Mouse (Mus musculus) heart, adult 8-10 months (tissue): Measurements from ENCODE around the gene Uck2. TPM values are rescaled to one million over a fixed set of nuclear protein-coding genes. Genes with fewer than 3 reads are reported as not detected.
A peak's percentile ranks its signal among the peaks of the same experiment; 100 is the strongest.

Source experiments
- DNase-seq: peaks from one replicate; pipeline ENCODE4 v3.0.0; 2022; ENCODE audit warnings: low spot score
- microRNA-seq: library from miRNA; unstranded; fragments of <30 nt; microRNA quantifications from one replicate; pipeline ENCODE4 v1.2.0, GENCODE M21; 2022
- total RNA-seq, 4 experiments: library from RNA; stranded (reverse); gene quantifications; 2 replicates each; pipeline ENCODE4 v1.2.4; 2022

The Uck2 gene
- total RNA-seq, 4 experiments from 2014 or later, result 38.7 to 50.3 (median 43.4) TPM

GRCm38 (mm10) chr1:167212710-167213109 lies 72.4 kb downstream of the Uck2 start:
- no peak for DNase-seq

GRCm38 (mm10) chr1:167211979-167212614 lies 73.0 kb downstream of the Uck2 start:
- DNase-seq, result peak; percentile 60

- no peak for DNase-seq
Observed at GRCm38 (mm10) chr1:167208816-167209215, 76.3 kb downstream of the Uck2 start.

- DNase-seq, result no peak
Observed at GRCm38 (mm10) chr1:167205177-167205750, 79.9 kb downstream of the Uck2 start.

- no peak for DNase-seq
Observed at GRCm38 (mm10) chr1:167204421-167204820, 80.7 kb downstream of the Uck2 start.

GRCm38 (mm10) chr1:167194766-167195165 lies 90.4 kb downstream of the Uck2 start:
- no peak for DNase-seq

- DNase-seq, result no peak
Observed at GRCm38 (mm10) chr1:167187791-167188190, 97.3 kb downstream of the Uck2 start.

GRCm38 (mm10) chr1:167181919-167182616 lies 103.1 kb downstream of the Uck2 start:
- DNase-seq, result no peak

Small RNA genes within 50 kb of the gene (microRNA-seq; reads per million reads assigned to microRNA genes)
- not detected for gene Mir6347

Other genes with a start within 250 kb of the Uck2 start
- 10 to 100 TPM; 92.5 to 99.4 (median 98.8) TPM for gene Tmco1, start 23.1 kb upstream of the Uck2 start, total RNA-seq
- gene Aldh9a1, start 64.7 kb upstream of the Uck2 start, total RNA-seq, result 10 to 100 TPM; 15.1 to 27.6 (median 20.4) TPM
- gene Mgst3, start 108.5 kb upstream of the Uck2 start, total RNA-seq, result 100 to 1,000 TPM; 345 to 380 (median 359) TPM
- gene Lrrc52, start 181.5 kb upstream of the Uck2 start, total RNA-seq, result 1 to 10 TPM; 2.7 to 4.7 (median 3.1) TPM